Mouse (Mus musculus): ENCODE data around the gene Pard3b. TPM values are rescaled to one million over a fixed set of nuclear protein-coding genes. Genes with fewer than 3 reads are reported as not detected.
"Not testable (repeated sequence)": the region's sequence is repeated elsewhere in the genome, so short reads cannot be mapped to it uniquely, and the experiment has no call there.

Gene Pard3b
- polyA plus RNA-seq, 1 experiment from 2014 or later: 12.5 TPM

- no peaks in the 10 kb centered on the region for H3K36me3 ChIP-seq
- no peak overlapping the region for H3K9ac ChIP-seq
- no peak overlapping the region for H3K4me2 ChIP-seq
- H3K27ac ChIP-seq (replicated peaks): no peak overlapping the region
- no peaks in the 10 kb centered on the region for H3K9me3 ChIP-seq
- no peak for ATAC-seq (ENCODE audit: low read depth)
- no peaks in the 10 kb centered on the region for H3K27me3 ChIP-seq
- no peaks in the 10 kb centered on the region for H3K4me1 ChIP-seq (replicated peaks)
- H3K4me3 ChIP-seq: no peak overlapping the region
- 72% methylated on average over 4 of the region's 4 CpGs for WGBS
Observed at GRCm38 (mm10) chr1:62580314-62580935, 941.8 kb downstream of the Pard3b start.

- no peak for ATAC-seq (ENCODE audit: low read depth)
- no peaks in the 10 kb centered on the region for H3K36me3 ChIP-seq
- H3K9ac ChIP-seq: no peak overlapping the region
- no peak overlapping the region for H3K27ac ChIP-seq (replicated peaks)
- WGBS: 89% methylated on average over 4 of the region's 4 CpGs
- H3K27me3 ChIP-seq: no peaks in the 10 kb centered on the region
- H3K4me2 ChIP-seq: no peak overlapping the region
- no peak overlapping the region for H3K4me3 ChIP-seq
- no peaks in the 10 kb centered on the region for H3K4me1 ChIP-seq (replicated peaks)
- no peaks in the 10 kb centered on the region for H3K9me3 ChIP-seq
Observed at GRCm38 (mm10) chr1:62582476-62582875, 943.9 kb downstream of the Pard3b start.

GRCm38 (mm10) chr1:62587536-62587935 is 948.9 kb downstream of the Pard3b start:
- 88% methylated on average over 6 of the region's 6 CpGs for WGBS
- H3K4me1 ChIP-seq (replicated peaks): peaks cover 10% of the 10 kb centered on the region
- ATAC-seq (ENCODE audit: low read depth): no peak
- H3K27ac ChIP-seq (replicated peaks): no peak overlapping the region
- H3K27me3 ChIP-seq: no peaks in the 10 kb centered on the region
- no peak overlapping the region for H3K4me2 ChIP-seq
- H3K36me3 ChIP-seq: no peaks in the 10 kb centered on the region
- no peak overlapping the region for H3K4me3 ChIP-seq
- no peak overlapping the region for H3K9ac ChIP-seq
- H3K9me3 ChIP-seq: no peaks in the 10 kb centered on the region

- Histone ChIP-seq H3K27ac (replicated peaks) (no peak overlapping the region), H3K36me3 (no peaks in the 10 kb centered on the region), H3K4me1 (replicated peaks) (peaks cover 10% of the 10 kb centered on the region), H3K4me3 (no peak overlapping the region), H3K27me3 (no peaks in the 10 kb centered on the region), H3K9me3 (no peaks in the 10 kb centered on the region), H3K4me2 (no peak overlapping the region), H3K9ac (no peak overlapping the region)
- ATAC-seq (ENCODE audit: low read depth): peak; percentile 61
- WGBS: 38% methylated on average over 6 of the region's 6 CpGs
Observed at GRCm38 (mm10) chr1:62591296-62592031, 952.8 kb downstream of the Pard3b start.

- H3K9ac ChIP-seq: no peak overlapping the region
- no peaks in the 10 kb centered on the region for H3K27me3 ChIP-seq
- H3K9me3 ChIP-seq: no peaks in the 10 kb centered on the region
- H3K4me2 ChIP-seq: no peak overlapping the region
- H3K4me1 ChIP-seq (replicated peaks): peaks cover 10% of the 10 kb centered on the region
- no peaks in the 10 kb centered on the region for H3K36me3 ChIP-seq
- no peak overlapping the region for H3K4me3 ChIP-seq
- no peak for ATAC-seq (ENCODE audit: low read depth)
- no peak overlapping the region for H3K27ac ChIP-seq (replicated peaks)
- 76% methylated on average over 3 of the region's 3 CpGs for WGBS
Observed at GRCm38 (mm10) chr1:62595401-62595800, 956.8 kb downstream of the Pard3b start.

GRCm38 (mm10) chr1:62597751-62598400 is 959.3 kb downstream of the Pard3b start:
- Histone ChIP-seq H3K27ac (replicated peaks) (no peak overlapping the region), H3K4me3 (no peak overlapping the region), H3K27me3 (no peaks in the 10 kb centered on the region), H3K9ac (no peak overlapping the region), H3K36me3 (no peaks in the 10 kb centered on the region), H3K4me1 (replicated peaks) (no peaks in the 10 kb centered on the region), H3K9me3 (no peaks in the 10 kb centered on the region), H3K4me2 (no peak overlapping the region)
- ATAC-seq (ENCODE audit: low read depth): no peak
- 91% methylated on average over 5 of the region's 5 CpGs for WGBS

GRCm38 (mm10) chr1:62598551-62598950 is 959.9 kb downstream of the Pard3b start:
- no peak overlapping the region for H3K4me2 ChIP-seq
- no peaks in the 10 kb centered on the region for H3K4me1 ChIP-seq (replicated peaks)
- H3K27me3 ChIP-seq: no peaks in the 10 kb centered on the region
- H3K9ac ChIP-seq: no peak overlapping the region
- H3K4me3 ChIP-seq: no peak overlapping the region
- no peak for ATAC-seq (ENCODE audit: low read depth)
- H3K27ac ChIP-seq (replicated peaks): no peak overlapping the region
- no peaks in the 10 kb centered on the region for H3K36me3 ChIP-seq
- WGBS: 91% methylated on average over 5 of the region's 5 CpGs
- H3K9me3 ChIP-seq: no peaks in the 10 kb centered on the region

GRCm38 (mm10) chr1:62604644-62605043 is 966.0 kb downstream of the Pard3b start:
- not testable (repeated sequence) for H3K27ac ChIP-seq (replicated peaks); H3K9me3 ChIP-seq; H3K4me3 ChIP-seq; H3K27me3 ChIP-seq; H3K36me3 ChIP-seq; H3K4me1 ChIP-seq (replicated peaks); H3K9ac ChIP-seq; ATAC-seq (ENCODE audit: low read depth); H3K4me2 ChIP-seq
- 91% methylated on average over 1 of the region's 1 CpGs for WGBS

GRCm38 (mm10) chr1:62618109-62618665 is 979.6 kb downstream of the Pard3b start:
- WGBS: 45% methylated on average over 3 of the region's 3 CpGs
- Histone ChIP-seq H3K4me3 (no peak overlapping the region), H3K4me2 (no peak overlapping the region), H3K27me3 (no peaks in the 10 kb centered on the region), H3K9ac (no peak overlapping the region), H3K27ac (replicated peaks) (no peak overlapping the region), H3K9me3 (no peaks in the 10 kb centered on the region), H3K36me3 (no peaks in the 10 kb centered on the region), H3K4me1 (replicated peaks) (no peaks in the 10 kb centered on the region)
- ATAC-seq (ENCODE audit: low read depth): no peak

GRCm38 (mm10) chr1:62619456-62619855 is 980.8 kb downstream of the Pard3b start:
- no peak overlapping the region for H3K4me2 ChIP-seq

GRCm38 (mm10) chr1:62622447-62622846 is 983.8 kb downstream of the Pard3b start:
- no peaks in the 10 kb centered on the region for H3K27me3 ChIP-seq
- no peak for ATAC-seq (ENCODE audit: low read depth)
- 87% methylated on average over 1 of the region's 1 CpGs for WGBS
- H3K9me3 ChIP-seq: no peaks in the 10 kb centered on the region
- H3K4me2 ChIP-seq: no peak overlapping the region
- no peaks in the 10 kb centered on the region for H3K4me1 ChIP-seq (replicated peaks)
- no peak overlapping the region for H3K9ac ChIP-seq
- H3K36me3 ChIP-seq: no peaks in the 10 kb centered on the region
- no peak overlapping the region for H3K4me3 ChIP-seq
- no peak overlapping the region for H3K27ac ChIP-seq (replicated peaks)

More at GRCm38 (mm10) chr1:62619456-62619855, 980.8 kb downstream of the Pard3b start:
- Histone ChIP-seq H3K4me1 (replicated peaks) (no peaks in the 10 kb centered on the region), H3K9ac (no peak overlapping the region), H3K36me3 (no peaks in the 10 kb centered on the region), H3K9me3 (no peaks in the 10 kb centered on the region), H3K27ac (replicated peaks) (no peak overlapping the region), H3K27me3 (no peaks in the 10 kb centered on the region), H3K4me3 (no peak overlapping the region)
- ATAC-seq (ENCODE audit: low read depth): no peak
- WGBS: 85% methylated on average over 5 of the region's 5 CpGs

- no peak overlapping the region for H3K9ac ChIP-seq
- H3K27ac ChIP-seq (replicated peaks): no peak overlapping the region
- no peak overlapping the region for H3K4me3 ChIP-seq
- H3K4me2 ChIP-seq: no peak overlapping the region
- no peaks in the 10 kb centered on the region for H3K36me3 ChIP-seq
- no peaks in the 10 kb centered on the region for H3K9me3 ChIP-seq
- no peak for ATAC-seq (ENCODE audit: low read depth)
- H3K27me3 ChIP-seq: no peaks in the 10 kb centered on the region
- no peaks in the 10 kb centered on the region for H3K4me1 ChIP-seq (replicated peaks)
- WGBS: 91% methylated on average over 2 of the region's 2 CpGs
Observed at GRCm38 (mm10) chr1:62624166-62624565, 985.5 kb downstream of the Pard3b start.

Data from neural tube, embryonic 13.5 days (tissue).